Mouse (Mus musculus): ENCODE results near the gene Slc22a15.
"Not testable (repeated sequence)": the region's sequence is repeated elsewhere in the genome, so short reads cannot be mapped to it uniquely, and the experiment has no call there.

Slc22a15 gene

DNA sequence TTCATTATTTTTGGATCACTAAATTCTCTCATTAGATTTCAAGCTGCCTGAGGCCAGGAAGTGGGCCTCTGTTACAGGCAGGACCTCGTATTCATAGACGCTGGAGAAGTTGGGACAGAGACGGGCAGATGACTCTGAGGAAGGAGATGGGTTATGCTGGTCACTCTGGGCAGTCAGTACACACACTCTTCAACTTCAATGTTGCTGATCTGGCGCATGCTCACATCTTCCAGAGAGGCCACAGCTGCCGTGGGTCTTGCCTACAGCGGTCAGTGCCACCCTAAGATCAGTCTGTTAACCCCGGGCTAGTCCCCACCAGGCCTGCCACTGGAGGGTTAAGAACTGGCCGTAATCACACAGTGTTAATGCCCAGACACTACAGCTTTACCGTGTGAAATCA is 52.3 kb downstream of the Slc22a15 start:
- no peak for DNase-seq (ENCODE audit: low spot score in 2 of 2)

DNA sequence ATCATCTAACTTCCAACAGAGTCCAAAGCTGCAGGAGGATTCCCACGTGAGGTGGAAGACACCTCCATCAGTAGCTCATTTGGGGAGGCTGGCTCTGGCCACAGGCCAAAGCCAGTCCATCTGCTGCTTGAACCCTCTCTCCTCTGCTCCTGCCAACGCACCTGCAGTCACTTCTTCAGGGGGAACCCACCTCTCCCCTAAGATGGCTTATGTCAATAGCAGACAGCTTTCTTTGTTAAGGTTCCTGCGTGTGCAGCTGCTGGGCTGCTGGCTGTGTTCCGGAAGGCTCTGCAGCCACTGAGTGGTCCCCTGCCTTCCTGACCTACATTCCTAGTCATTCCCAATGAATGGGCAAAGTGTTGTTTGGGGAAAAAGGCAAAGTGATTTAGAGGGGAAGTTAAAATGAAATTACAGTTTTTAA is 57.2 kb downstream of the Slc22a15 start:
- DNase-seq (ENCODE audit: low spot score in 2 of 2) = no peak

DNA sequence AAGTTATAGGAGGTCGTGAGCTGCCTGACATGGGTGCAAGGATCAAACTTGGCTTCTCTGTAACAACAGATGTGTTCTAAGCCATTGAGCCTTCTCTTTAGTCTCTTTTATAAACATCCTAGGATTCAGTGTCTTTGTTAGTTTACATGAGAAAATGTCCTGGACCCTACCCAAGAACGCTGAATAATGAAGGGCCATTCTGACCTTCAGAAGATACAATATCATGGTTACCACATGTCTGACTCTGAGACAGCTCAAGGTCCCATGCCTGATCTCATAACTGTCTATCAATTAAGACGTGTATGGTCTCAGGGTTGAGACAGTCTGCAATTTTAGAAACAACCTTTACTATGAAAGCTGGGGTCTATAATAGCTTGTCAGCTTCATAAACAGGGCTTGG is 62.4 kb downstream of the Slc22a15 start:
- DNase-seq (ENCODE audit: low spot score in 2 of 2) = no peak

DNA sequence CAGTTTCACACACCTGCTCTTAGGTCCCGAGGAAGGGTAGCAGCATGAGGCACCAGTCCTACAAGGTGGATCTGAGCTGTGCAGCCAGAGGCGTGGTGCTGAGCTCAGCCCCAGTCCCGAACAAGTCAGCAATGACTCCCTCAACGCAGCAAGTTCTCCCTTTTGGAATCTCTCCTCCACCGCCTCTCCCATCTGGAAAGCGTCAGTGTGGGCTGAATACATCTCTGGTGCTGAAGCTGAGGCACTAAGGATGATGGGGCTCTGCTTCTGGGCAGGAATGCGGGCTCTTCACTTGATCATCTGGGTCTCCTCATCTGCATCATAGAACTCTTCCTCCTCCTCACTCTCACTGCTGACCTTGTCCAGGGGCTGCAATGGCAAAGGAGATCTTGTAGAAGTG is 64.1 kb downstream of the Slc22a15 start:
- DNase-seq (ENCODE audit: low spot score in 2 of 2) = no peak

DNA sequence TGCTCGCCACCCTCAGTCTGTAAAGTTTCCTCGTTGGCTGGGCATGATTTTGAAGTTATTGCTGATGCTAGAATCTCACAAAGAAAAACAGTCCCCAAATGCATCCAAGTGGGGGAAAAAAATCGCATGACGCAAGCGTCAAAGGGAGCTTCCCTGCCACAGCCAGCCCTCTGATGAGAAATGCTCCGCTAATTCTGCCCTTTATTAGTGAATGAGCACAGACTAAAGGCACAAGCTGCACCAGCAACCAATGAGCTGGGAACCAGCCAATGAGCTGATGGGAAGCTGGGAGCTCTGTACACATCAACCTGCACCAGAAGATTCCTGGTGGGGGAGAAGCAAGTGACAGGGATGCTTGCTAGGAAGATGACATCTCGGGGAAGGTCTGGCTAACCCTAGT is 64.5 kb downstream of the Slc22a15 start:
- no peak for DNase-seq (ENCODE audit: low spot score in 2 of 2)

DNA sequence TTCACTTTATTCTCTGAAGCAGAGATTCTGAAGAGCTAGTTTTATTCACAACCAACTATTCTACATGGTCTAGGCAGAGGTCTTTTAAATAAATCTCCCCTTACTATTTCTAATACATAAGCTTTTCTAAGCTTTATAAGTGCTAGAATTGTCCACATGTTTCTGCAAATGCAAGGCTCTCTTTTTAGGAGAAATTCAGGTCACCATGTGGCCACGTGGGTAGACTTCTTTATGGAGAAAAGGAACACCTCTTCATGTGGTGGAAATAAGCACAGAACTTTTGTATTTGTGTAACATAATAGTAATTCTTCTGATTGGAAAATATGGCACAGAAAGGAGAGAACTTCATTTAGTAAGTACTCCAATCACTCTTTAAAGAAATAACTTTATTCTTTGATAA is 70.2 kb downstream of the Slc22a15 start:
- no peak for DNase-seq (ENCODE audit: low spot score in 2 of 2)

DNA sequence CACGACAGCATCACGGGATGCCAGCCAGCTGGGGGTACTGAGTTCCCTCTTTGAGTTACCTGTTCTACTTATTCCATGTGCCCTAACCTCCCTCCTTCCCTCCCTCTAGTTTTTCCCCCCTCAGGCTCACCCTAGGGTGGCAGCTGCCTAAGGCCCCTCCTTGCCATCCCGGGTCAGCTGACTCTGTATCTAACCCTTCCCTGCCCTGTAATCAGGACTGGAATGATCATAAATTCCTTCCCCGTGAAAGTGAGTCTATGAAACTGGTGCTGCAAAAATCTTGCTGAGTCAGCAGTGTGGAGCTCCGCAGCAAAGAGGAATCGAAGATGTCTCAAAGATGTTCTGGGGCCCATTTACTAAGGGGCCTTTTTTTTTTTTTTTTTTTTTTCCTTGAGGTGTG is 72.9 kb downstream of the Slc22a15 start:
- no peak for DNase-seq (ENCODE audit: low spot score in 2 of 2)

DNA sequence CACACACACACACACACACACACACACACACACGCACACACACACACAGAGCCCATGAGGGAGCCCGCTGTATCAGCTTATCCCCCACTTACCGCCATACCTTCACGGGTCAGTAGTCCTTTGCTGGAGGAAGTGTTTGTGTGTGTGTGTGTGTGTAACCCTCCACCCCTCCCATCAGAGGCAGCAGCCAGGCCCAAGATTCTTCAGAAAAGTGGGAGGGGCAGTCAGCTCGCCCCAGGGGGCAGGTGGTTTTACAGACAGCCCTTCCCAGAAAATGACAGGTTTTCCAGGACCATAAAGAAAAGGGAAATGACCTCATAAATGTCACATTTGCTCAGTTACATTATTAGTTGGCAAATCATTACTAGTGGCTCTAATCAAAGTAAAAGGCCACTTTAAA is 75.4 kb downstream of the Slc22a15 start, which contains the start of gene Mab21l3:
Gene Mab21l3 (minus strand): TSS at position 144 of the 400 bp plus-strand sequence.
- no peak for DNase-seq (ENCODE audit: low spot score in 2 of 2)

DNA sequence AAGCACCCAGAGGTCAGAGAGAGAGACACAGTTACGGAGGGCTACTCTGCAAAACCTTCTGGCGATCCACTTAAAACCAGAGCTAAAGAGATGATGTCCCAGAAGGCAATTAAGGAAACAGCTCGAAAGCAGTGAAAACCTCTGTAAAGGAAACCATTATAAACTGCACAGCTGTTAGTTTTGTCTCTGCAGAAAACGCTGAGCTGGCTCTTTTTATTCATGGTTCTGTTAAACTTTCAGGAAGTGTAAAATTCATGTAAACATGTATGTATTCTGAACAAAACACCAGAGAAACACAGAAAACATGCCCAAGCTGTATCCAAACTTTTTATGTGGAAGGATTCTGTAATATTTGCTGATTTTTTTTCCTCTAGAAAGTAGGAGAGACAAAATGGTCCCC is 78.2 kb downstream of the Slc22a15 start:
- no peak for DNase-seq (ENCODE audit: low spot score in 2 of 2)

DNA sequence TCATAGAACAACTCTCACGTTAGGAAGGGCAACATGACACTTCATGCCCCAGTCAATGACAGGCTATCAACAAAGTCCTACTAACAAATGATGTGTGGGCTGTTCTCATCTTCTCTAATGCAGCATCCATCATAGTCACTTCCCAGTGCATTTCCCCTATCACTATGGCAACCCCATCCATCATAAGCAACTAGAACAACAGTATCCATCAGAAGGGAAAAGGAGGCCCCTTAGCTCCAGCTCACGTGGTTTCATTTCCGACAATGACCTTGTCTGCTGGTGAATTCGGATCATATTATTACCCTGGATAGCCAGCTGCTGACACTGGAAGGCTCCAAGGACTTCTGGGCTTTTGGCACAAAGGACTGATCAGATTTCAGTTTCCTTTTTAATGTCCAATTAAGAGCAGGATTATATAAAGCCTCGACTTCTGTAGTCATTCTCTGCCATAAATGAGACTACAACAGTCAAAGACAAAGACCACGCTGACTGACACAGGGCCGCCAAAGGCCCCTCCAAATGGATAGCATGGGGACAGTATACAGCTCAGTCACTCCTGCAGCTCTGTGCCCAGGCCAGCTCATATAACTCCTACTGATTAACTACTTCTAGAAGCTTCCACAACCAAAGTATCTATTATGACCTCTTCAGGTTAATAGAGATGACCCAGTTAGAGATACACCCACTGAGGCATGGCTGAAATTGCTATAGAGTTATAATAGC is 81.7 kb downstream of the Slc22a15 start:
- DNase-seq (ENCODE audit: low spot score in 2 of 2) = no peak

DNA sequence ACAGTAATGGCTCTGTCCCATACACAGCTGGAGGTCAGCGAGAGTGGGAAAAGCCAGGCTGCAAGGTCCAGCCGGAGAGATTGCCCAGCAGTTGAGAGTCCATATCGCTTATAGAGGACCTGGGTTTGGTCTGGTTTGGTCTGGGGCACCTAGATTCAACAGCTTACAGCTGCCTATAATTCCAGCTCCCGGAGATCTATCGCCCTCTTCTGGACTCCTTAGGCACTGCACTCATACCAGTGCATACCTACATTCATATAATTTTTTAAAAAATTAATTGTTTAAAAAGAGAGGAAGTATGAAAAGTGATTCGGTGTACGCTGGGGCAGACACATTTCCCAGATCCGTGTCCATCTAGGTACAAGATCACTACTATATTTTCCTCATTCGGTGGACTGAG is 84.9 kb downstream of the Slc22a15 start:
- no peak for DNase-seq (ENCODE audit: low spot score in 2 of 2)

DNA sequence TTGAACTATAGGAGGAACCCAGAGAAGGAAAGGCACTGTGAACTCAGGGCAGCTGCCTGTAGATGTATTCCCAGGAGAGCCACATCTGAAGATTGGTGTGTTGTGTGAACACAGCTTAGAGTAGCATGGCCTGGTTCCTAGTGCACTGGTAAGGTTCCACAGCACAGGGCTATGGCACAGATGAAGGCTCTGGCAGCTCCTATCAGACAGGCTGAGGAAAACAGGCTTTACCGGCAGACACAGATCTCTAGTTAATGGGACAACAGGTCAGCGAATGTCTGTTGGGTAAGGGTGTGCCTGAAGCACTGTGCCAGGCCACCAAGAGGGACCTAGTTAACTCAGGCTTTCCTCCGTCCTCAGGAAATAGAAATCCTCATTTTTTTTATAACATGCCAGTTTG is 87.3 kb downstream of the Slc22a15 start:
- peak in 1 of 2 experiments; percentile 34 for DNase-seq (ENCODE audit: low spot score in 2 of 2)

DNA sequence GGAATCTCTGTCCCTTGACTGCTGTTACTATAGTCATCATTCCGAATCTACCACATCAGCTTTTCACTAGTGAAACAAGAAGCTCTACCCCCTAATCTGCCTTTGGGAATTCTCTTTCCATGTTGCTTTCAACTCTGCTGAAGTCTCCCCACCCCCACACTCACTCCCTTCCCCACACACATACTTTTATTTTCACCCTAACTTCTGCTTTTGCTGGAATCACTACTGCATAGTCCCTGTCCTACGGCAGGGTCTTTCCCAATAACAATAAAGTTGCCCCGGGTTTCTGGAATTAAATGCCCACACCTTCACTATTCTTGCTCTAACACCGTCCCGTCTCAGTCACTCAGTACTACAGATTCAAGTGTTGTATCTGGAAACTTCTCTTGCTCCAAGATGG is 87.7 kb downstream of the Slc22a15 start:
- DNase-seq (ENCODE audit: low spot score in 2 of 2) = no peak

DNA sequence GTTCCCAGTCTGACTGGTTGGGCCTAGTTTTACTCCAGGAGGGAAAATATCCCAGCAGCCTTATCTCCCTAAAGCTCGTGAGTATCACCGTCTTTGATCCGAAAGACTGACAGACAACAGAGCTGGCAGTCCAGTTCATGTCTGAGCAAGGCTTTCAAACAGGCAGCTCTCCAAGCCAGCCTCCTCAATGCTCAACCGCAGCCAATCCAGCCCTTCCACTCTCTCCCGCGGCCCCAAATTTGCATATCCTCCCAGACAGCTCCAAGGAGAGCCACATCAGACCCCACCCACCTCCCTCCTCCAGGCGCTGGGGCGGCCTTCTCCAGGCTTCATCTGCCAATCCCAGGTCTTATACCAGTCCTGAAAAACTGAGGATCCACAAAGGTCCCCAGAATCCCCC is 88.2 kb downstream of the Slc22a15 start:
- peak; percentile 75 to 89 for DNase-seq (ENCODE audit: low spot score in 2 of 2)

DNA sequence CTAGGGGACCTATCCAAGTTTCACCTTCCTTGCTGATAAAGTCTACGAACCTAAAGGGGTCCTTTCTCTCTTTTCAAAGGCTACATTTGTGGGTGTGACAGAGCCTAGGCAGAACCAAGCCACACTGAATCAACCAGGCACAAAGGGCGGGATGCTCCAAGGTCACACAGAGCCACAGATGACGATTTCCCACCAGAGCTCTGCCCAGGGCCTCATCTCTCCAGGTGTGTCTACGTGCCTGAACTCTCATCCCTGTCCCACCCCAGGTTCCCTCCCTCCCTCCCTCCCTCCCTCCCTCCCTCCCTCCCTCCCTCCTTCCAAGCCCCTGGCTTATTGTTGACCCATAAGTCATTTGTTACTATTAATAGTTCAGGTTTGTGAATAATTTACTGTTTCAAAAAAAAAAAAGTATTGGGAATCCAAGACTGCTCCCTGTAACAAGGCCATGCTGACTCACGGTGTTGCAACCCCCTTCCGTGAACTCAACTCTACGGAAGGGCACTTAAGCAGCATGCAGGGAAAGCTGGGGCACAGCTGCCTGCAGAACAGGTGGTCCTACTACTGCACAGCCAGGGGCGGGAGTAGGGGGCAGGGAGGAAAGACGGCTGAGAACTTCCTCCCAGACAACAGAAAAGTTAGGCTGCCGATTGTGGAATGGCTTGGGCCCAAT is 92.9 kb downstream of the Slc22a15 start:
- DNase-seq (ENCODE audit: low spot score in 2 of 2) = peak in 1 of 2 experiments; percentile 35

DNA sequence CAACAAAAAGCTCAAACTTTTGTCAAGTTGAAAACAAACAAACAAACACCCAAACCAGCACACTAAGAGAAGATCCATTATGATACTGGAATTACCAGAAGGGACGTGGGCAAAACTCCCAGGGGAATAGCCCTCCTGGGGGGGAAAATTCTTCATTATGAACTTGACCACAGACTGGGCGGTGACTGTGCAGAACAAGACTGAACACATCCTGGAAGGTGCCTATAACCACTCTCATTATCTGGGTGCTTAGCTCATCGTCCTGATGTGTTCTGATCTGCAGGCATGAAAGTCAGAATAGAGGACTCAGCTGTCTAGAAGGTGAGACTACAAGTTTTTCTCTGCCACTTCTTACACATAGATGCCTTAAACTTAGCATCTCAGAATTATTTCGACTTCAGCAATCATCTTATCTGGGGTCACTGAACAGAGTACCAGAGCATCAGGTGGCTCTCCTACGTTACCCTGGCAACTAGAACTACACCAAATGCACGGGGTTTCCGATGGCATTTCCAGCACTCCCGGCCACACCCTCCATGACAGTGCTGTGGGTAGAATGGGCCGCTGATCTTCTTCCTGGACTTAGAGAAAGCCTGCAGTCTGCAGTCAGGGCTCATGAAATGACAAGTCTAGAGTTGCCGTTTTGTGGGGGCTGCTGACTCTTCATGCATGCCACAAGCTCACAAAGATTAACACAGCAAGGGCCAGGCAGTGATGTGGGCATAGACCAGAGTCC is 94.2 kb downstream of the Slc22a15 start:
- no peak for DNase-seq (ENCODE audit: low spot score in 2 of 2)

DNA sequence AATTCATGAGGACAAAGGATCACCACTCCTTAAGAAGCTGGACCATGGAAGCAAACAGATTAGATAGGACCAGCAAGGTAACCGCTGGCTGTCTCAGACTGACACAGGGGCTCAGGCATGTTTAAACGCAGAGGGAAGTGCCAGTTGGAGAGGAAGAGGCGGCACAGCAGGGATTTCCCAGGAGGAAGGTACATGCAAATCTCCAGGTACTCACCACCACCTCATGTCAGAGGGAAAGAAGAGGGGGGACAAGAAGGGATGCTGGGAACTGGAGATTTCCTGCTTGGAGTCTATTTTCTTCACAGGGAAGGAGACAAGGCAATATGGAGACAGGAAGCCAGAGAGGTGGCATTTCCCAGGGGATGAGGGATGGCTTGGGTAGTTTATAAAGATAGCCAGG is 95.7 kb downstream of the Slc22a15 start:
- DNase-seq (ENCODE audit: low spot score in 2 of 2) = no peak

DNA sequence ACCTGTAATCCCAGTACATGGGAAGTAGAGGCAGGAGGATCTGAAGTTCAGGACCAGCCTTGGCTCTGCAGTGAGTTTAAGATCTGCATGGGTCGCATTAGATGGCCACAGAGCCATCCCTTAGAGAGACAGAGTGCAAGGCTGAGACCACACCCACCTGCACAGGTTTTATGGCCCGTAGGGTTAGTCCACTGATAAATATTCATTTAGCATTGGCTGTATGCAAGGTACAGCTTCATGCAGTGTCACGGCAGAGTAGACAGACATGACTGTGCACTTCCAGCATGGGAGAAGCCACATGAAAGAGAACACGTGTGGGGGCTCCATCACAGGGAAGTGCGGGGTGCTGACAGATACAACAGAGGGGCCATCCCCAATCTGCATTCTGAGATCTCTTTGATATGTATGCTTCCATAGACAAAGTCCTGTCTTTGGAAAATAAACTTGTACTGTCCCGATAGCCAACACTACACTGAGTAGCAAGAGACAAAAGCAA is 97.0 kb downstream of the Slc22a15 start:
- no peak for DNase-seq (ENCODE audit: low spot score in 2 of 2)

DNA sequence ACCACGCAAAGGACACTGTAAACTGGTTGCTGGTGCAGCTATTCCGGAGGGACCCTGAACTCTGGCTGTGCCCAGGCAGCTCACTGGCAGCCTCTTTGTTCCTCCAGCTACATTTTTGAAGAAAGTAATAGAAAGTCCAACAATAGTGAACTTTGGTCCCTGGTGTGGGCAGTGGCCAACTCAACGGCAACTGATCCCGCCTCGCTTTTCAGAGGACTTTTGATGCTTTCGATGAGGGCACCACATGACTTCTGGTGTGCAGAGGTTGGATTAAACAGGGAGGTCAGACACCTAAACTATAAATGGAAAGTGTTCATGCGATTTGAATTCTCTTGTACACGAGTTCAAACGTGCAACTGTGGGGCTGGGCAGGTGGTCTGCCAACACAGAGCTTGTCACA is 99.9 kb downstream of the Slc22a15 start:
- no peak for DNase-seq (ENCODE audit: low spot score in 2 of 2)

DNA sequence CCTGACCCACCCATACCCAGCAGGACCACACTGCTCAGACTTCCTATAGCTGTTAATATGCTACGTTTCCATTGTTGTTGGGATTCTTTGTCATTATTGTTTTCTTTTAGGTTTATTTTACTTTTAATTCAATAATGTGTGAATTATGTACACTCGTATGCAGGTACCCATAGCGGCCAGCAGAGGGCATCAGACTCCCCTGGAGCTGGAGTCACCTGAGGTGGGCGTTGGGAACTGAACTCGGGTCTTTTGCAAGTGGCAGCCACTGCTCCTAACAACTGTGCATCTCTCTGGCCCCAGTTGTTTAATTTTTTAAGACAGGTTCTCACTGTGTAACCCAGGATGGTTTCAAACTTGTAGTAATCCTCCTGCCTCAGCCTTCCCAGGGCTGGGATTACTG is 102.2 kb downstream of the Slc22a15 start:
- DNase-seq (ENCODE audit: low spot score in 2 of 2) = no peak

DNA sequence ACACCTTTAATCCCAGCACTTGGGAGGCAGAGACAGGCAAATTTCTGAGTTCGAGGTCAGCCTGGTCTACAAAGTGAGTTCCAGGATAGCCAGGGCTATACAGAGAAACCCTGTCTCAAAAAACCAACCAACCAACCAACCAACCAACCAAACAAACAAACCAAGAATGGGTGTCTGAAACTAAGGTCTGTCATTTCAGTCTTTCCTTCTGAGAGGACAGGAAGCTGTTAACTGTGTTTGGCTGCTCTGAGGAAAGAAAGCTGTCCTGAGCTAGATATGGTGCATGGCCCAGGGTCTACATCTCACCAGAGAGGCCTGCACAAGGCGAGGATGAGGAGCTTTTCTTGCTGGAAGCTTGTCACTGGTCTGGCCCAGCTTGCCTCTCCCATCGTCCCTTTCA is 103.5 kb downstream of the Slc22a15 start:
- not testable (repeated sequence) for DNase-seq (ENCODE audit: low spot score in 2 of 2)

DNA sequence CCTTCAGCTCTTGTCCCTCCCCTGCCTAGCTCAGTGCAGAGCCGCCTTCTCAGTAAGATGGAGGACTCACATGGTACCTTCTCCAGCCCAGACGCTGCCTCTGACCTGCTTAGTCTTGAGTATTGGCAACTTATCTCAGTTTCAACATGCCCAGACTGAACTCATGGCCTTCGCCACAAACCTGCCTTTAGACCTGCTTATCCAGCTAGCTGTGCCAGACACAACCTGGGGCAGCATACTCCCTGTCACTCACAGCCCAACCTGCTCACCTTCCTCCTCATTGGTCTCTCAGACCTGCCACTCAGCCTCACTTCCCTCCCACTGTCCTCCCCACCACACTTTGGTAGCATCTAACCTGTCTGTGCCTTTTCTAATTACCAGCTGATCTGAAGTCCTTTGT is 108.2 kb downstream of the Slc22a15 start:
- DNase-seq (ENCODE audit: low spot score in 2 of 2) = peak; percentile 76 to 77

DNA sequence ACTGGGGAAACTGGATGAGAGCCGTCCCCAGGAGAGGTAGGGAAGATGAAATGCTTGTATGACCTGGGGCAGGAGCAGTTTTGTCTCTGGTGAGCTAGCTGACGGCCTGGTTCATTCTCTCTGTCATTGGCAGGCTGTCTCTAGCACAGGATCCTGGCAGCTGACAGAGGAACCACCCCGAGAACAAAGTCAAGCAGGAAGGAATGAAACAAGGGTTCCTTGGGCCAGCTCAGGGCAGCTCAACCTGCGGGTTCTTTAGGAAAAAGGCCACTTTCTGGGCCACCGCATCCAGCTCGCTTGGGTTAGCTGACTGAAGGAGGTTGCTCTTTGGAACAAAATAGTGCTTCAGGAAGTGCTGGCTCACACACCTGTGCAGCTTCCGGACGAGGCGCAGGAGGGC is 109.5 kb downstream of the Slc22a15 start:
- DNase-seq (ENCODE audit: low spot score in 2 of 2) = no peak

Data from urinary bladder, postnatal 36 days (tissue).